Mouse (Mus musculus) hindbrain, postnatal 0 days (tissue): ENCODE data around the gene Pofut1. TPM values are rescaled to one million over a fixed set of nuclear protein-coding genes. Genes with fewer than 3 reads are reported as not detected.

Experiments used
- ATAC-seq: fragments of 200-750 bp; cut with Nextera tagmentation; 2 replicates; pipeline ENCODE4 v1.8.0; 2017; ENCODE audit warnings: mild to moderate bottlenecking, moderate TSS enrichment, moderate library complexity
- DNase-seq: peaks from one replicate; pipeline ENCODE4 v3.0.0-alpha.2; 2015; ENCODE audit warnings: low spot score
- H3K27ac ChIP-seq: fragments of 300-500 bp; sonication (generic); 2 replicates; pipeline ENCODE4 v1.5.1; 2014; ENCODE audit warnings: mild to moderate bottlenecking
- H3K27me3 ChIP-seq: fragments of 300-500 bp; sonication (generic); 2 replicates; pipeline ENCODE4 v1.6.1; 2014; ENCODE audit warnings: low read length, mixed read lengths; ENCODE audit not compliant: insufficient read depth
- H3K36me3 ChIP-seq: fragments of 300-500 bp; sonication (generic); 2 replicates; pipeline ENCODE4 v1.6.1; 2014; ENCODE audit warnings: low read length, mixed read lengths; ENCODE audit not compliant: insufficient read depth
- H3K4me1 ChIP-seq: fragments of 300-500 bp; sonication (generic); 2 replicates; pipeline ENCODE4 v1.6.1; 2014; ENCODE audit warnings: antibody characterized with exemption, low read length, mixed read lengths; ENCODE audit not compliant: insufficient read depth
- H3K4me2 ChIP-seq: fragments of 300-500 bp; sonication (generic); 2 replicates; pipeline ENCODE4 v1.6.1; 2014; ENCODE audit warnings: low read depth, mild to moderate bottlenecking, low read length, moderate library complexity, mixed read lengths
- H3K4me3 ChIP-seq: fragments of 300-500 bp; sonication (generic); 2 replicates; pipeline ENCODE4 v1.5.1; 2014; ENCODE audit warnings: low read length
- H3K9ac ChIP-seq: fragments of 300-500 bp; sonication (generic); replicated peaks from 2 replicates; pipeline ENCODE4 v1.6.1; 2014; ENCODE audit warnings: mild to moderate bottlenecking, low read length, moderate library complexity, mixed read lengths
- H3K9me3 ChIP-seq: fragments of 300-500 bp; sonication (generic); 2 replicates; pipeline ENCODE4 v1.6.1; 2016; ENCODE audit warnings: low read length, mixed read lengths
- CTCF ChIP-seq: IDR thresholded peaks from 2 replicates; pipeline ENCODE4 v1.5.1; 2016; ENCODE audit warnings: antibody characterized with exemption, control low read depth, low read depth
- WGBS: fragments of 180-500 bp; shearing (Covaris S2); extraction: QIAGEN DNeasy Blood & Tissue Kit; methylation state at CpG from one replicate; pipeline ENCODE4 v1.1.7; 2014; 5-methylcytosine and 5-hydroxymethylcytosine counted together
- polyA plus RNA-seq: library from polyadenylated mRNA; unstranded; fragments of >200 nt; fragmentation: Nextera tagmentation; extraction: Ambion mirVana; gene quantifications from 2 replicates; pipeline ENCODE4 v1.2.1, GENCODE M21; 2015
- total RNA-seq: library from RNA; depleted of rRNA; stranded (reverse); fragments of >200 nt; gene quantifications from 2 replicates; pipeline ENCODE4 v1.2.3, GENCODE M21; 2014; rRNA removed

Pofut1 gene
- total and polyA plus RNA-seq, 2 experiments from 2014 or later = 4.8 to 23.6 TPM

- Histone ChIP-seq H3K27ac (no peak overlapping the region), H3K4me1 (no peaks in the 10 kb centered on the region), H3K9me3 (no peaks in the 10 kb centered on the region), H3K4me3 (no peak overlapping the region), H3K36me3 (peaks cover 42% of the 10 kb centered on the region), H3K9ac (no peak overlapping the region), H3K4me2 (no peak overlapping the region), H3K27me3 (no peaks in the 10 kb centered on the region)
- DNase-seq = no peak
- no peak for TF ChIP-seq CTCF
- 90% methylated on average over 4 of the region's 4 CpGs for WGBS
- ATAC-seq = no peak
Measured at GRCm38 (mm10) chr2:153318408-153318807, 77.1 kb downstream of the Pofut1 start.

DNA sequence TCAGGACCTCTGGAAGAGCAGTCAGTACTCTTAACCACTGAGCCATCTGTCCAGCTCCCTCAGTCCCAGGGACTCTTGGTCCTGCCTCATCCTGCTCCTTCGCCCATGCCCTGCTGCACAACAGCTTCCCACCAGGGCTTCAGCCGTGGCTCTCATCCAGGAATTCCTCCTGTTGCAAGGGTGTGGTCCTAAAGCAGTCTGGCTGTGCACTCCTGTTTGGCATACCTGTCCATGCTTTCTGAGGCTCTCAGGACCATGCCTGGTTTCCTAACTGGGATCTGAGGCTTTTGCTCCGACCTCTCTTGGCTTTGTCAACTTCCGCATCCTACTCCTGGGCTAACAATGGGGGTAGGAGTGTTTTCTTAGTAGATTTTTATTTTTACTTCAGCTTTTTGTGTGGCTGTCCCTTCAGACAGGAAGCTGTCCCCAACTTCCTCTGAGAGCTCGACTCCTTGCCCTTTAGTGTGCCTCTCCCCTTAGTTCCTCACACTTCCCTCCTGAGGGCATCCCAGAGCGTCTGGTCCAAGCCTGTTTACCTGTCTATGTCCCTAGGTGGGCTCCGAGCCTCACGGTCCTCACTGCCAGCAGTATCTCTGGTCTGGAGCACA is 77.8 kb downstream of the Pofut1 start:
- 81% methylated on average over 8 of the region's 8 CpGs for WGBS
- DNase-seq (no peak), ATAC-seq (no peak)
- no peaks in the 10 kb centered on the region for H3K4me1 ChIP-seq
- no peak overlapping the region for H3K9ac ChIP-seq
- no peak for TF ChIP-seq CTCF
- no peak overlapping the region for H3K4me3 ChIP-seq
- 0 out of 2 replicates have a peak overlapping the region, but pooled peaks have one; percentile 11 for H3K27ac ChIP-seq
- H3K27me3 ChIP-seq = no peaks in the 10 kb centered on the region
- no peak overlapping the region for H3K4me2 ChIP-seq
- no peaks in the 10 kb centered on the region for H3K9me3 ChIP-seq
- H3K36me3 ChIP-seq = peaks cover 49% of the 10 kb centered on the region

Other genes with a start within 250 kb of the Pofut1 start
- gene Pdrg1, start 226.1 kb upstream of the Pofut1 start, total RNA-seq = 45.3 and 85.8 TPM in 2 replicates
- 221 and 224 TPM in 2 replicates for gene Pdrg1, start 226.1 kb upstream of the Pofut1 start, polyA plus RNA-seq
- gene Xkr7, start 209.7 kb upstream of the Pofut1 start, total RNA-seq = 65.0 and 74.1 TPM in 2 replicates
- gene Xkr7, start 209.7 kb upstream of the Pofut1 start, polyA plus RNA-seq = 1.5 and 1.6 TPM in 2 replicates
- gene Ccm2l, start 175.6 kb upstream of the Pofut1 start, total RNA-seq = 3.9 and 4.7 TPM in 2 replicates
- 1.3 TPM in 2 replicates for gene Ccm2l, start 175.6 kb upstream of the Pofut1 start, polyA plus RNA-seq
- gene Hck, start 133.1 kb upstream of the Pofut1 start, total RNA-seq = 12.2 and 17.0 TPM in 2 replicates
- gene Hck, start 133.1 kb upstream of the Pofut1 start, polyA plus RNA-seq = 8.6 and 8.7 TPM in 2 replicates
- 61.4 and 70.4 TPM in 2 replicates for gene Tm9sf4, start 80.2 kb upstream of the Pofut1 start, total RNA-seq
- 73.0 and 80.0 TPM in 2 replicates for gene Tm9sf4, start 80.2 kb upstream of the Pofut1 start, polyA plus RNA-seq
- 30.1 and 33.0 TPM in 2 replicates for gene Tspyl3, start 16.1 kb upstream of the Pofut1 start, total RNA-seq
- 39.9 and 42.4 TPM in 2 replicates for gene Tspyl3, start 16.1 kb upstream of the Pofut1 start, polyA plus RNA-seq
- 5.0 and 6.4 TPM in 2 replicates for gene Plagl2, start 107 bp upstream of the Pofut1 start, total RNA-seq
- 2.3 and 2.4 TPM in 2 replicates for gene Plagl2, start 107 bp upstream of the Pofut1 start, polyA plus RNA-seq
- gene Kif3b, start 49.9 kb downstream of the Pofut1 start, total RNA-seq = 38.1 and 42.3 TPM in 2 replicates
- gene Kif3b, start 49.9 kb downstream of the Pofut1 start, polyA plus RNA-seq = 17.6 and 17.7 TPM in 2 replicates
- gene Asxl1, start 104.3 kb downstream of the Pofut1 start, total RNA-seq = 26.7 and 27.1 TPM in 2 replicates
- gene Asxl1, start 104.3 kb downstream of the Pofut1 start, polyA plus RNA-seq = 12.8 and 13.3 TPM in 2 replicates